Mouse (Mus musculus) brain, embryonic 14.5 days (tissue): Measurements from ENCODE around the gene Rab23. TPM values are rescaled to one million over a fixed set of nuclear protein-coding genes. Genes with fewer than 3 reads are reported as not detected.
"Not testable (repeated sequence)": the region's sequence is repeated elsewhere in the genome, so short reads cannot be mapped to it uniquely, and the experiment has no call there.

ENCODE experiments used
- DNase-seq: peaks from one replicate; pipeline ENCODE4 v3.0.0-alpha.2; 2011; ENCODE audit warnings: low read depth
- CTCF ChIP-seq: fragments of 200-500 bp; IDR thresholded peaks from 2 replicates; pipeline ENCODE4 v1.5.1; 2012; ENCODE audit warnings: inconsistent platforms, mild to moderate bottlenecking, moderate library complexity, borderline replicate concordance; ENCODE audit not compliant: insufficient read depth, insufficient read length; ENCODE audit errors: extremely low read depth
- POLR2A ChIP-seq: fragments of 200-500 bp; IDR thresholded peaks from 2 replicates; pipeline ENCODE4 v1.6.1; 2012; ENCODE audit warnings: mild to moderate bottlenecking, inconsistent platforms, borderline replicate concordance; ENCODE audit not compliant: poor library complexity, insufficient read depth, insufficient read length, severe bottlenecking; ENCODE audit errors: extremely low read depth
- polyA plus RNA-seq: library from polyadenylated mRNA; depleted of rRNA; stranded (reverse); fragments of >200 nt; gene quantifications from 2 replicates; pipeline ENCODE4 v1.2.3, GENCODE M21; 2012

Rab23 gene
- polyA plus RNA-seq, 1 experiment = 19.8 TPM

DNA sequence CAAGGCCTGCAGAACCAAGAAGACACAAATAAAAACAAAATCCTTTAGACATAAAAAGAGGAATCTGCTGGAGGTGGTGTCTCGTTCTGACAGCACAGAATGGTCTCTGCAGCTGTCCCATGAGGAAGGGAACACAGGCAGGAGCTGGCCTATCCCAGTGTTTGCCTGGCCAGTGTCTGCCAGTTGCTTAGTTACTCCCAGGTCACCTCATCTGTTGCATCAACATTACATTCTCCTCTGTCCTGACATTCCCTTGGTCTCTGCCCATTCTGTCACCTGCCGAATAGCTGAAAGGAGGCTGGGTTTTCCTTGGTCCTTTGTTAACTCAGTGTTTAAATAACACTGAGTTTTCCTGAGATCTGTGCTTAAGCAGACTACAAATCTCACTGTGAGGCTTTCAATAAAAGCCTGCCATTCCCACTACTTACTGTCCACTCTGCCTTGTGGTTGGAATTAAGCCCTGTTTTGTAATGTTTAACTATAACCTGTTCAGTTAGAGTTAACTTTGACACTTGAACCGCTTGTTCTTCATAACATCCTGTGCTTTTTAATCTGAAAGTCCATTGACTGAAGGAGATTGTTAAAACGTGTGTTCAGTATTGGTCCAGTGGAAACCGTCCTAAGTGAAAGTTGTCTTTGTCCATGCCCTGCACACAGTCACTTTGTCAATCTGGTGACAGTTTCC is 14.5 kb downstream of the Rab23 start:
- no peak for TF ChIP-seq CTCF
- TF ChIP-seq POLR2A = no peak
- DNase-seq = no peak

DNA sequence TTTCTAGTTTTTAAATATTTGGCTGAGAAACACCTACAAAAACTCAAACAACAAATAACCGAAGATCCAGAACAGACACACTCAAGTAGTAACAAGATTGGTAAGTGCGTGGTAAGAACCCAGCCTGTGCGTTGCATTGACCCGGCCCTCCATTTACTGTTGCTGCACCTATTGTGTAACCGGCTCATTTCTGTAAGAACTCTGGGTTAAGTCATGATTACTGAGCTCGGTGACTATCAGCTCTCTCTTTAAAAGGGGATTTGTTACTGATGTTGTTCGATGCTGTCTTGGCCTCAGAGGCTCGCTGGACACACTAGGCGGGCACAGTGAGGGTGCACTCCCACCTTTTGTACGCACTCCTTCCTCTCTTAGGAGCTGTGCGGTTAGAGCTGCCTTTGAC is 18.6 kb downstream of the Rab23 start:
- no peak for TF ChIP-seq CTCF
- no peak for TF ChIP-seq POLR2A
- DNase-seq = no peak

DNA sequence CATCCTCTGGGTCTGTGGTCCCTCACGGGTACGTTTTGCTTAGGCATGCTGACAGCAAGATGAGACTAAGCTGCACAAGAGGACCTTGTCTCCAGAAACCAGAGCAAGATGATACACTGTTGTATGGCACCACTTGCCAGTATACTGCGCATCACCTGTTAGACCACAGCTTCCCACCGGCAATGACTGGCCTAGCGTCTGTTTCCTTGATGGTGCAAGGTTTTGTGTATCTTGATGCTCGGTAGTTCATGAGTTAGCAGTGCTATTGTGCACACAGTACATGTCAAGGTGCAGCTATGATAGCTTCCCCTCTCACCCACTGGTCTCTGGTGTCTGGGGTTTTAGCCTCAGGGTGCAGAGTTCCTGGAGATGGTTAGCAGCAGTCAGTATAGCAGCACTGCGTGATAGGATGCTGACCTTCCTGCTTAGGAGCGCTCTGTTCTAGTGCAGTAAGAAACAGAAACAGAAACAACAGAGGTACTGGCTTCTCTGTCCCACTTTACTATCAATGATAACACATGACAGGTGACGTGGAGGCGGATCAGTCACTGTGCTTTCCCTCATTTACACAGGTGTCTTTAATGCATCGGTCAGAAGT is 19.1 kb downstream of the Rab23 start:
- TF ChIP-seq CTCF = no peak
- no peak for TF ChIP-seq POLR2A
- no peak for DNase-seq

DNA sequence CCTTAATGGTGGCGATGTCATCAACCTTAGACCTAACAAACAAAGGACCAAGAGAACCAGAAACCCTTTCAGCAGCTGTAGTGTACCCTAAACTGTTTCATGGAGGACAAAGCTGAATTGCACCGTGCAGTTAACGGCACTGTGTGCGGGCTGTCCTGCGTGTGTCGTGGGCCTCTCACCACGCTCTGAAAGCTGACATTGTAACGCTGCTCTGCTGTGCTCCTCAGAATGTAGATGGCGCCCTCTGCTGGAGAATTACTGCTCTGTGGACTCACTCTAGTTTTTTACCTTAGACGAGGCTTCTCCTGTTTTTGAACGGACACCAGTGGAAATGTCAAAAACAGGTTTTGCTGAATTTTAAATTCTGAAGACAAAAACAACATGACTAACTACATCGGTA is 19.6 kb downstream of the Rab23 start:
- TF ChIP-seq POLR2A (no peak), CTCF (peak; percentile 88)
- peak; percentile 89 for DNase-seq

DNA sequence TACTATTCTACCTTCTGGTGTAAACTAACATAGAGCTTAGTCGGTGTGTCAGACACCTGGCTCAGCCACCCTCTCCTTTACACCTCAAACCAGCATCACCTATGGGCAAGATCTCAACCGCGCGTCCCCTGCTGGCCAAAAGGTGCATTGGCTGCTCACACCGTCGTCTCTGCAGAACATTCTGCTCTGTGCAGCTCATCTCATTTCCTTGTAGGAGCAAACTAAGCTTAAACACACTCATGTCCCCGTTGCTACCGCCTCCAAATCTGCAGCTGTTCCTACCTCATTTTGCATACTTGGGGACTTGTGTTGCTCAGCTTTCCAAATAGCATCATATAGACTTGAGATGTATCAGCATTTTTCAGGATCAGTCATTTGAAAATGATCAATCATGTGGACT is 23.2 kb downstream of the Rab23 start:
- peak; percentile 34 for DNase-seq
- TF ChIP-seq CTCF (peak; percentile 79), POLR2A (no peak)

DNA sequence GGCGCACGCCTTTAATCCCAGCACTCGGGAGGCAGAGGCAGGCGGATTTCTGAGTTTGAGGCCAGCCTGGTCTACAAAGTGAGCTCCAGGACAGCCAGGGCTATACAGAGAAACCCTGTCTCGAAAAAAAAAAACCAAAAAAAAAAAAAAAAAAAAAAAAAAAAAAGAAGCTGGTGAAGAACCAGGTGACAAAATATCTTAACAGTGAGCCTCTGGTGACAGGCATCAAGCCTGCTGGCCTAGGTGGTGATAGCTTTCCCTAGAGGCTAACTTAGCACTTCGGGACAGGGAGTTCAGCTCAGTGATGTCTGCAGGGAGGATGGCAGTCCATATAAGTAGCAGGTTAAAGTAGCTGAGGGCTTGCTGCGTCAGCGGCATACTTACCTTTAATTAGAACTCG is 25.1 kb downstream of the Rab23 start:
- not testable (repeated sequence) for DNase-seq

DNA sequence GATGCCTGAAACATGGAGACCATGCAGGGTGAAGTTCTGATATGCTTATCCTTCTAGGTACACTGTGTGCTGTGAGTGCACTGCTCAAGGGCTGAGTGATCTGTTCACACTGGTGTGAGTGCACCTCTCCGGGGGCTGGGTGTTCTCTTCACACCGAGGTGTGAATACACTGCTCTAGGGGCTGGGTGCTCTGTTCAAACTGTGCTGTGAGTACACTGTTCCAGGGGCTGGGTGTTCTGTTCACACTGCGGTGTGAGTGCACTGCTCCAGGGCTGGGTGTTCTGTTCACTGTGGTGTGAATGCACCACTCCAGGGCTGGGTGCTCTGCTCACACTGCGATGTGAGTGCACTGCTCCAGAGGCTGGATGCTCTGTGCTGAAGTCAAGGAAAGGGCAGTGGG is 26.2 kb downstream of the Rab23 start:
- DNase-seq = no peak
- no peak for TF ChIP-seq POLR2A

DNA sequence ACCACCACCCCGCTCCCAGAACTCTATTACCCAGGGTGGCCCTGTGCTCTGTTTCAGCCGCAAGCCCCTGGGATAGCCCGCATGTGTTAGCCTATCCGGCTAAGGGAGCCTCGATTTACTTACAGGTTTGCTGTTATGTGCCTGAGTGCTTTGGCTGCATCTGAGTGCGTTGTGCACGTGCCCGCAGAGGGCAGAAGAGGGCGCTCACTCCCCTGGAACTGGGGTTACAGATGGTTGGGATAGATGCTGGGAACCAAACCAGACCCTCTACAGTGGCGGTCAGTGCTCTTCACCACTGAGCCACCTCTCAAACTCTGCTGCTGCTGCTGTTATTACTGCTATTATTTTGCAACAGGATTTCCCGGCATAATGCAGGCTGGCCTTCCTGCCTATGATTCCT is 29.4 kb downstream of the Rab23 start:
- DNase-seq = no peak
- no peak for TF ChIP-seq POLR2A

DNA sequence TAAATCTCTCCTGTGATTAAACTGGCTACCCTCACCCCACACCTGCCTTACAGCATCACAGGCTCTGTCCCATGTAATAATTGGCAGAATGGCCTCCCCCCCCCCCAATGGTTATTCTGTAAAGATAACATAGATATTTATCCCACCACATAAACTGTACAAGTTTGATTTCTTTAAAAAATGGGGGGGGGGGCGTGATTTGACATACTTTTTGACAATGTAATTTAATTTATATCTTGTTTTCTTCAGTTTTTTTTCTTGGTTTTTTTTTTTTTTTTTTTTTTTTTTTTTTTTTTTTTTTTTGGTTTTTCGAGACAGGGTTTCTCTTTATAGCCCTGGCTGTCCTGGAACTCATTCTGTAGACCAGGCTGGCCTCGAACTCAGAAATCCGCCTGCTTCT is 30.0 kb downstream of the Rab23 start:
- DNase-seq = not testable (repeated sequence)

DNA sequence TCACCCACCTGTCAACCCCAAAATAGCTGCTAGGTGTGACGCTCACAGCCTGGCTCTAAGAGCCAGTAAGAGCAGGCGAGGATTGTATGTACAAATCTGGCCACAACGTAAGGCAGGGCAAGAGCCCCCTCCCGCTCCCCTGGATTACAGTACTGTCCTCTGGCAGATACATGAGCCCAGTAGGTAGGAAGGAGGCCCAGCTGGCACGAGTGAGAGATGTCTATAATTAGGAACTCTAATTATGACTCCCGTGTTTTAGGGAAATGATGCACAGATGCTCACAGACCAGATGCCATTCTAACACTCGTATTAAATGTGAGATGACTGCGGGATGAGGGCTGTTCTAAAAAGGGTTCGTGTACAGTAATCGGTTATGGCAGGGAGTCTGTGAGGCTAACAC is 31.6 kb downstream of the Rab23 start:
- TF ChIP-seq CTCF (no peak), POLR2A (no peak)
- peak; percentile 82 for DNase-seq

DNA sequence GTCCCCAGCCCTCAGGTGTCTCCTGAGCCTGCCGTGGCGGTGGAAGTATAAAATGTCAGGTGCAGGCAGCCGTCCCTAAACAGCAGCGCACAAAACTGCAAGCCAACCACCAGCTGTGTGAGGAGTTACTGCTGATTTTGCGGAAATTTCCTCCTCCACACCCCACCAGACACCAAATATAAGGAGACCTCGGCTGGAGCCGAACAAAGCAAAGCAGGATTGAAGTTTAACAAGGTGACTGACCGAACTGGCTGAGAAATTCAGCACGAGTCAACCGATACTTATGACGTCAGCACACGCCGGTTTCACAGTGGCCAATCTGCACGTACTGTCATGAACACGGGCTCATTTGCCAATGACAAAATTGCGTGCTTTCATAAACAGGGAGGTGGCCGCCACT is 34.4 kb downstream of the Rab23 start:
- TF ChIP-seq CTCF (no peak), POLR2A (no peak)
- DNase-seq = no peak

DNA sequence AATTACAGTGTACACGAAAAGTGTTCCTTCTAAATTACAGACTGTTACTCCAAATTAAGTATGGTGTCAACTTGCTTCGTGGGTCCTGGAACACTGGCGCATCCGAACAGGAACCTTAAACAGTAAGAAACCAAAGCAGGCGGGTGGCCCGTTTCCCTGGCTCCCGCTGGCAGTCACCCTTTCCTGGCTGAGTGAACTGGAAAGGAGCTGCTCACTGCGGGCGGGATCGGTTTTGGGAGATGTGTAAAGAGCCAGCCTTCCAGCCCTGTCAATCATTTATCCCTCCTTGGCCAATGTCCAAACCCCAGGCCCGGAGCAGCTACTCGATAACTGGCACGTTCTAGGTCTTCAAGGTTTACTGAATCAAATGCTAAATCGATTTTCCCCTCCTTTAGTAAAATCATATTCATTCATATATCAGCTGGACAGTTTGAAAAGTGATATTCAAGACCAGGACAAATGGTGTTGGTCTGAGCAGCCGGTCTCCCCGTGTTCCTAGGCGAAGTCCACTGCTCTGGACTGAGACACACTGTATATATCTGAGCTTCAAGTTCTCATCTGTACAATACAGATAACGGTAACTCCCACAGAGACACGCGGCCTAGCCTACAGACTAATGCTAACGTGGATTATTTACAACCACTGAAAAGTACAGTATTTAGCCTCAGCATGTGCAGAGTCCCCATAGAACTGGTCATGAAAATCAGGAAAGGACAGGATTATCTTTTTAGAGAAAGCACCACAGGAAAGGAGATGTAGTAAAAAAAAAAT is 35.5 kb downstream of the Rab23 start:
- TF ChIP-seq CTCF = no peak
- no peak for TF ChIP-seq POLR2A

More for the DNA sequence above, 35.5 kb downstream of the Rab23 start:
- DNase-seq = peak; percentile 63
